Mouse (Mus musculus): ENCODE measurements at regions not wholly inside any gene's neighbourhood (a gene's known extent, or its start where the extent isn't known, plus 50 kb on each side); places are given as distances from the start of the nearest gene placed in this dataset.
"Not testable (repeated sequence)": the region's sequence is repeated elsewhere in the genome, so short reads cannot be mapped to it uniquely, and the experiment has no call there.

DNA sequence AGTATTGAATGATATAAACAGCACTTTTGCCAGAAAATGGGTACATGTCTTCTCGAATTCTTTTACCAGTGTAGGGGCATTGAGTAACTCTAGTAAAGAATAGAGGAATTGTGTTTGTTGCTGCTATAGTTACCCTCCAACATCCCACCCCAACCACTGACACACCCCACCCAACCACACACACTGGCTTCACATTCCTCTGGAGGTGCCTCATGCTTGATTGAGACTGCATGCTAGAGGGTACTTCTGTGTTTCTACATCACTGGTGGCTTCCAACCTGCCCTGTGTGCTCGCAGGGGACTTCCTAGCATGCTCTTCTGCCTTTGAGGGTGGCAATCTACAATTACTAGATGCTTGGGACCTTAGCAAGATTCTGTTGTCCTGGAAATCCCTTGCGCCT, 70.5 kb upstream of the Sv2b start:
- Histone ChIP-seq H3K27me3 (no peaks in the 10 kb centered on the region), H3K36me3 (no peaks in the 10 kb centered on the region), H3K9ac (no peak overlapping the region), H3K4me2 (no peak overlapping the region), H3K4me1 (replicated peaks) (no peaks in the 10 kb centered on the region), H3K4me3 (replicated peaks) (no peak overlapping the region), H3K9me3 (replicated peaks) (no peaks in the 10 kb centered on the region), H3K27ac (no peak overlapping the region)
- 54% methylated on average over 3 of the region's 3 CpGs for WGBS (ENCODE audit: insufficient replicate concordance)
- ATAC-seq (ENCODE audit: low read depth) (no peak), DNase-seq (no peak)

- no peak for DNase-seq
- no peak overlapping the region for H3K4me3 ChIP-seq (replicated peaks)
- no peak for ATAC-seq (ENCODE audit: low read depth)
Observed at GRCm38 (mm10) chr7:75384506-75384911, 70.8 kb upstream of the Akap13 start.

DNA sequence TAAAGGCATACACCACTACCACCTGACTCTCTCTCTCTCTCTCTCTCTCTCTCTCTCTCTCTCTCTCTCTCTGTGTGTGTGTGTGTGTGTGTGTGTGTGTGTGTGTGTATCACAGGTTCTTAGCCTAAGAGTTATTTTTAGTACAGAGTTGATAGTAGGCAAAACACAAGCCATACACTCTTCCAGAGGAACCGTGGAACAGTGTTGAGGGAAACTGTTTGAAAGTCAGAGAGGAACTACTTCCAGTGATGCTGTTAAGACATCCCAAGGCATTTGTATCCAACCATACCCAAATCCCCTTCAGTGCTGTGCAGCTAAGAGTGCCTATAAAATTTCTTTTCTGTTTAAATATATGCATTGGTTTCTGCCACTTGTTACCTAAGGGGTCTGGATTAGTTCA, 68.3 kb upstream of the Akap13 start:
- Histone ChIP-seq H3K9me3 (replicated peaks) (no peaks in the 10 kb centered on the region), H3K27me3 (no peaks in the 10 kb centered on the region), H3K9ac (no peak overlapping the region), H3K4me2 (no peak overlapping the region), H3K4me3 (replicated peaks) (no peak overlapping the region), H3K27ac (no peak overlapping the region), H3K36me3 (no peaks in the 10 kb centered on the region), H3K4me1 (replicated peaks) (peaks cover 7% of the 10 kb centered on the region; the same call in 1 of the 2 replicates)
- WGBS (ENCODE audit: insufficient replicate concordance), result 60% methylated on average over 1 of the region's 1 CpGs
- no peak for ATAC-seq (ENCODE audit: low read depth)
- no peak for DNase-seq

More at GRCm38 (mm10) chr7:75384506-75384911, 70.8 kb upstream of the Akap13 start:
- Histone ChIP-seq H3K27me3 (no peaks in the 10 kb centered on the region), H3K4me2 (no peak overlapping the region), H3K9me3 (replicated peaks) (no peaks in the 10 kb centered on the region), H3K27ac (no peak overlapping the region), H3K9ac (no peak overlapping the region), H3K36me3 (no peaks in the 10 kb centered on the region), H3K4me1 (replicated peaks) (no peaks in the 10 kb centered on the region)
- WGBS (ENCODE audit: insufficient replicate concordance), result 64% methylated on average over 8 of the region's 8 CpGs

DNA sequence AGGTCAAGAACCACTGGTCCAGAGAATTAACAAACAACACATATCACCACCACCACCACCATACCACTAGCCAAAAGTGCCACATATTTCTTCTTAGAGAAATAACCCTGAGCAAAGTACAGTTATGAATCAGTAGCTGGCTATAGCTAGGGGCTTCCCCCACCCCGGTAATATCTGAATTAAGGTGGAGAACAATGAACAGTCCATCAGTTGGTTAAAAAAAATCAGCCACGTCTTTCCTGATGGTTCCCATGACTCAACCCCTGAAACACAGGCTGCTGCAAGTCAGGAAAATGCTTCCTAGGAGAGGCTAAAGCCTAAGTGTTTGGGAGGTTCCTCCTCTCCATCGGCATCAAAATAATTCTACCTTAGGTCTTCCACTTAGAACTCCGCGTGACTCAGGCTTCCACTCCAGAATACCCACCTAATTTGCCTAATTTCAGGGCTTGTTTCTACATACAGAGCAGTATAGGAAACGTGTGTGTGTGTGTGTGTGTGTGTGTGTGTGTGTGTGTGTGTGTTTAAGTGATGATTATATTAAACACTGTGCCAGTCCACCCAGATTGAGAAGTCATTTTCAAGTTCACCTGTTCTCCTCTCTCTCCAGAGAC, 67.4 kb upstream of the Akap13 start:
- Histone ChIP-seq H3K4me3 (replicated peaks) (no peak overlapping the region), H3K9ac (no peak overlapping the region), H3K27me3 (no peaks in the 10 kb centered on the region), H3K9me3 (replicated peaks) (no peaks in the 10 kb centered on the region), H3K4me2 (no peak overlapping the region), H3K4me1 (replicated peaks) (peaks cover 7% of the 10 kb centered on the region; the same call in 1 of the 2 replicates), H3K36me3 (no peaks in the 10 kb centered on the region), H3K27ac (no peak overlapping the region)
- 68% methylated on average over 6 of the region's 6 CpGs for WGBS (ENCODE audit: insufficient replicate concordance)
- DNase-seq (no peak), ATAC-seq (ENCODE audit: low read depth) (no peak)

DNA sequence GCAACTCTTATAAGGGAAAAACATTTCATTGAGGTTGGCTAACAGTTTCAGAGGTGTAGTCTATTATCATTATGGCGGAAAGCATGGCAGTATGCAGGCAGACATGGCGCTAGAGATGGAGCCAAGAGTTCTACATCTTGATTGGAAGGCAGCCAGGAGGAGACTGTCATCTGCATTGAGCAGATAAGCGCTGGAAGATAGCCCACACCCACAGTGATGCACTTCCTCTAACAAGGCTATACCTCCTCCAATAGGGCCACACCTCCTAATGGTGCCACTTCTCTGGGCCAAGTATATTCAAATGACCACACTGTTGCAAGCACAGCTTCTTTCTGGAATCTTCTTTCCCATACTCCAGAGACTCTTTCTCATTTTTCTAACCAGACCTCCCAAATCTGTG, 65.2 kb upstream of the Akap13 start:
- H3K4me1 ChIP-seq (replicated peaks), result peaks cover 7% of the 10 kb centered on the region; the same call in 1 of the 2 replicates
- no peak overlapping the region for H3K9ac ChIP-seq
- ATAC-seq (ENCODE audit: low read depth), result peak; percentile 85
- DNase-seq, result no peak
- no peak overlapping the region for H3K4me3 ChIP-seq (replicated peaks)
- H3K9me3 ChIP-seq (replicated peaks), result no peaks in the 10 kb centered on the region
- no peak overlapping the region for H3K27ac ChIP-seq
- H3K4me2 ChIP-seq, result no peak overlapping the region
- WGBS (ENCODE audit: insufficient replicate concordance), result 56% methylated on average over 3 of the region's 3 CpGs
- no peaks in the 10 kb centered on the region for H3K36me3 ChIP-seq
- H3K27me3 ChIP-seq, result no peaks in the 10 kb centered on the region

- no peak for ATAC-seq (ENCODE audit: low read depth)
Observed at GRCm38 (mm10) chr7:75392783-75393182, 62.6 kb upstream of the Akap13 start.

DNA sequence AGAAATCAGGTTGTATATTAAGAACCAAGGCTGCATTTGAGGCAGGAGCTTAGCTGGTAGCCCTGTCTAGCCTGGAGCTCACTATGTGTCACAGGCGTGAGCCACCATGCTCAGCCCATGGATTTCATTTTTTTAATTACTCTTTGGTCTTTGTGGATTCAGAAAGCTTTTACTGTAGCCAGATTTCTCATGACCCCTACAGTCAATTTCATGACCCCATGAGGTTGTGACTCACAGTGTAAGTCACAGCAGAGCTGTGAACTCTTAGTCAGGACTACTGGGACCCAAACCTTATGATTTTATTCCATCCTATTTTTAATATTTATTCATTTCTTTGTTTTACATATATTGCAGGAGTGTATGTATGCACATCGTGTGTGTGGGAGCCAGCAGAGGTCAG, 61.9 kb upstream of the Akap13 start:
- Histone ChIP-seq H3K9me3 (replicated peaks) (no peaks in the 10 kb centered on the region), H3K4me1 (replicated peaks) (peaks cover 7% of the 10 kb centered on the region; the same call in 1 of the 2 replicates), H3K4me3 (replicated peaks) (no peak overlapping the region), H3K27me3 (no peaks in the 10 kb centered on the region), H3K9ac (no peak overlapping the region), H3K27ac (no peak overlapping the region), H3K4me2 (no peak overlapping the region), H3K36me3 (no peaks in the 10 kb centered on the region)
- no peak for ATAC-seq (ENCODE audit: low read depth)
- DNase-seq, result no peak
- WGBS (ENCODE audit: insufficient replicate concordance), result 54% methylated on average over 2 of the region's 2 CpGs

More at GRCm38 (mm10) chr7:75392783-75393182, 62.6 kb upstream of the Akap13 start:
- Histone ChIP-seq H3K27ac (no peak overlapping the region), H3K4me3 (replicated peaks) (no peak overlapping the region), H3K4me2 (no peak overlapping the region), H3K4me1 (replicated peaks) (peaks cover 7% of the 10 kb centered on the region; the same call in 1 of the 2 replicates), H3K9ac (no peak overlapping the region), H3K9me3 (replicated peaks) (no peaks in the 10 kb centered on the region), H3K36me3 (no peaks in the 10 kb centered on the region), H3K27me3 (no peaks in the 10 kb centered on the region)
- no peak for DNase-seq
- WGBS (ENCODE audit: insufficient replicate concordance), result 55% methylated on average over 3 of the region's 3 CpGs

DNA sequence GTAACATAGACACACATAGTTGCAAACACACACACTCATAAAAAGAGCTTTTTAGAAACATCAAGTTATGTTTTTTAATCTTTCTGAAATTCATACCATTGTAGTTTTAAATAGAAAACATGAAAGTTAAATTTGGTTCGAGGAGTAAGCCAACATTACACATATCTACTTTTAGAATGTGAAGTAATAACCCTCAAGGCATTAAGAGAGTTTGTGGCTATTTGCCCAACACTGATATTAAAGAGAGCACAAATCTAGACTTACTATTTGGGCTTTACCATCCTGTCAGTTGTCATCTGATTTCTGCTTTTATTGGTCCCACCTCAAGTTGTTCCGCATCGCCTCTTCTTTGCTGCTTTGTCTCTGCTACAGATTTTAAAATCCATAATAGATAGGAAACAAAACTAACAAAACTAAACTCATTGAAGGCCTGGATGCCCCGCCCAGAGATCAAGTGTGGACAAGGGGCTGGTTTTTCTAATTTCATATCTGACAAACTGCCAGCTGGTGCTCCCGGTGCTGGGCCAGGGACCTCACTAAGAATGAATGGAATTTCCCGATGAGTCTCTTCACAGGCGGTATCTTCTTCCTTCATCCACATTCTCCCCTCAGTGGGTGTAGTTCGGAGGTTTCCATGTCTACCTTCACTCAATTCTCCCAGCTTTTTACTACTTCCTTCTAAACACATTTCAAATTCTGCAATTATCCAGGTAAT, 60.3 kb upstream of the Akap13 start:
- no peak overlapping the region for H3K27ac ChIP-seq
- H3K4me1 ChIP-seq (replicated peaks), result peaks cover 4% of the 10 kb centered on the region; the same call in 1 of the 2 replicates
- 54% methylated on average over 8 of the region's 8 CpGs for WGBS (ENCODE audit: insufficient replicate concordance)
- H3K27me3 ChIP-seq, result no peaks in the 10 kb centered on the region
- no peaks in the 10 kb centered on the region for H3K9me3 ChIP-seq (replicated peaks)
- DNase-seq (no peak), ATAC-seq (ENCODE audit: low read depth) (no peak)
- H3K36me3 ChIP-seq, result no peaks in the 10 kb centered on the region
- no peak overlapping the region for H3K9ac ChIP-seq
- H3K4me2 ChIP-seq, result no peak overlapping the region
- H3K4me3 ChIP-seq (replicated peaks), result no peak overlapping the region

DNA sequence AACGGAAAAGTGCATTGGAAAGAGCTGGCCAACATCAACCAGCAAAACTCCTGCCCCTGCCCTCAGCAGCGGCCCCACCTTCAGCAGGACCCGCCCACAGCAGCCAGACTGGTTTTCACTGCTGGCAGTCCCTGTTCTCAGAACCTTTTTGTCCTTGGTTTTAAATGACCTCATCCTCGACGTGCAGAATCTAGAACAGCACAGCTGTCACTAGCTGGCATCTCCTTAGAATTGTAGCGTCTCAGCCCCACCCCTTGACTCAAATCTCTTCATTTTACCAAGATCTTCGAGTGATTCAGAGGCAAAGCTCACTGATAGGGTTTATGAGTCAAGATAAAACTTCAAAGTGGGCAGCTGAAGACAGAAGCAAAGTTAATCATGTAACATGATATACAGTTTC, 57.8 kb upstream of the Akap13 start:
- H3K4me3 ChIP-seq (replicated peaks), result no peak overlapping the region
- no peak overlapping the region for H3K27ac ChIP-seq
- H3K4me1 ChIP-seq (replicated peaks), result no peaks in the 10 kb centered on the region
- 26% methylated on average over 7 of the region's 7 CpGs for WGBS (ENCODE audit: insufficient replicate concordance)
- H3K4me2 ChIP-seq, result no peak overlapping the region
- DNase-seq (no peak), ATAC-seq (ENCODE audit: low read depth) (no peak)
- no peaks in the 10 kb centered on the region for H3K36me3 ChIP-seq
- no peaks in the 10 kb centered on the region for H3K27me3 ChIP-seq
- H3K9ac ChIP-seq, result no peak overlapping the region
- H3K9me3 ChIP-seq (replicated peaks), result no peaks in the 10 kb centered on the region

- not testable (repeated sequence) for H3K36me3 ChIP-seq; H3K4me1 ChIP-seq (replicated peaks); H3K4me3 ChIP-seq (replicated peaks); H3K27me3 ChIP-seq; ATAC-seq (ENCODE audit: low read depth); H3K9me3 ChIP-seq (replicated peaks); DNase-seq; H3K4me2 ChIP-seq; H3K27ac ChIP-seq; H3K9ac ChIP-seq
- WGBS (ENCODE audit: insufficient replicate concordance), result 65% methylated on average over 2 of the region's 2 CpGs
Observed at GRCm38 (mm10) chr7:75398480-75398879, 56.9 kb upstream of the Akap13 start.

DNA sequence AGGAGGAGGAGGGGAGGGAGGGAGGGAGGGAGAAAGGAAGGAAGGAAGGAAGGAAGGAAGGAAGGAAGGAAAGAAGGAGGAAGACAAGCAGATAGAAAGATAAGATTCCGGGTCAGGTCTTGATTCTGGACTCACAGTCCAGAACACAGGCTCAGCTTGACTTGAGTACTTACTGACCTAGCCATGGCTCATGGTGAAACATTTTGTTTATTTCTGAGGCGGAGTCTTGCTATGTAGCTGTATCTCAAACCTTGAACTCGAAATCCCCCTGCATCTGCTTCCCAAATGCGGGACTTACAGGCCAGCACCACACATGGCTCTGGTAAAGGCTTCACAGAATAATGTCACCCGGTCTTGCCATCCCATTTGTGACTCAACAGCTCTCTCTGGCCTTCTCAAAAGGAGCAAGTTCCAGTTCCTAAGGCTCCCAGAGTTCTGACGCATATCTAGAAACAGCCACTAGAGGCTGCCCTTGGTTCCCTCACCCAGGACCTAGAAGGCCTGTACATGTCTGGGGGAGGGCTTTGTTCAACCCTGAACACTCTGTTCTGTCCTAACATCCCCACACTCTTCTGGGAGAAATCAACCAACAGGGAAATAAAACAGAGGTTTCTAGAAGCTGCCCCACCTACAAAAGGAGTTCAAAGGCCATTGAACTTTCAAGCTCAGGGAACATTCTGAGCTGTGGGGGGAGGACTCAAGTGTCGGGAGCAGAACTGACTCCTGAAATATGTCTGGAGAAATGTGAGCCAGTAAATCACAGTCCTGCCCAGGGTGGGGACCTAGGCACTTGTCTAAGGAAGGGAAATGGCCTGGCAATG, 56.2 kb upstream of the Akap13 start:
- Histone ChIP-seq H3K4me1 (replicated peaks) (no peaks in the 10 kb centered on the region), H3K27ac (no peak overlapping the region), H3K27me3 (no peaks in the 10 kb centered on the region), H3K4me3 (replicated peaks) (no peak overlapping the region), H3K36me3 (no peaks in the 10 kb centered on the region), H3K4me2 (no peak overlapping the region), H3K9me3 (replicated peaks) (no peaks in the 10 kb centered on the region), H3K9ac (no peak overlapping the region)
- DNase-seq (no peak), ATAC-seq (ENCODE audit: low read depth) (no peak; the same call in 1 of the 2 replicates)
- 36% methylated on average over 7 of the region's 7 CpGs for WGBS (ENCODE audit: insufficient replicate concordance)

All from liver, embryonic 13.5 days (tissue).